In the genomic region with DNA sequence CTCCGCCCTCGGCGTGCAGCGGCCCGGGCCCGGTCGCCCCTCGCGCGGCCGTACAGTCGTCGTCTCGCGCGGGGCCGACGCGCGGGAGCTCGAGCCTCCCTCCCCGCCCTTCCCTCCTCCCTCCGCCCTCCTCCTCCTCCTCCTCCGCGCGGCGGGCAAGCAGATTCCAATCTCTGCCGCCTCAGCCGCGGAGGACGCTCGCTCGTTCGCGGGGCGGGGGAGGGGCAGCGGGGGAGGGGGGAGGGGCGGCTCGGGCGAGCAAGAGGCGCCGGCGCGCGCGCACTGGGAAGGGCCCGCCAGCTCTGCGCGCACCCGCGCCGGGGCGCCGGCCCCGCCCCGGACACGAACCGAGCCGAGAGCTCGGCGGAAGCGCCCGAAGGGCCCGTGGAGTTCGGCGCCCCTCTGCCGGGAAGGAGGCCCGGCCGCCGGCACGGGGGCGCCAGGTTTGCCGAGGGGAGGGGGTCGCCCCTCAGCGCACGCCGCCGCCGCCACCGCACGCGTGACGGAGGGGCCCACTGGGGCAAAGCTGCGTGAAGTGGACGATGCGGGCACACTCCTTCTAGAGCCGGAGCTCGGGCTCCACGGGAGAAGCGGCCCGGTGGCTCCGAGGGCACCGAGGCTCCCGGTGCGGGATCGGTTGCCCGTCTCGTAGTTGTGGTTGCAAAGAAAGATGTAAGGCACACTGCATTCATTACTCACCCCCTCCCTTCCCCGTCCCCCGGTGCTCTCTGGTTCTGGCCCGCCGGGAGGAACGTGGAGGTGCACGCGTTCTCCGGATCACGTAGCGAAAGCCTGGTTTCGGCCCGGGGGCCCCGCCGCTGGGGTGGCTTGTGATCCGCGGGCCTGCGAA, we compare ENCODE assay signal across 8 mouse cellular contexts. TPM values are rescaled to one million over a fixed set of nuclear protein-coding genes. Genes with fewer than 3 reads are reported as not detected.
DNase-seq lines count a peak whose midpoint lies in the region; ATAC-seq and TF ChIP-seq lines count a peak whose summit lies in the region.

No protein-coding gene starts in this region.

- H3K36me3 ChIP-seq in embryonic facial prominence, embryonic 15.5 days, result no peaks in the 10 kb centered on the region
- no peaks in the 10 kb centered on the region for H3K36me3 ChIP-seq in heart, embryonic 12.5 days
- no peaks in the 10 kb centered on the region for H3K36me3 ChIP-seq in kidney, embryonic 16.5 days (ENCODE audit: insufficient read depth, low read length)
- no peaks in the 10 kb centered on the region for H3K36me3 ChIP-seq in myocyte (ENCODE audit: control insufficient read depth, insufficient read depth)
- H3K36me3 ChIP-seq in splenic B cell, adult 2 months (ENCODE audit: control insufficient read depth, insufficient read depth, low read length, poor library complexity, severe bottlenecking), result no peaks in the 10 kb centered on the region

- peak overlapping the region; percentile 86 for H3K4me3 ChIP-seq in embryonic facial prominence, embryonic 15.5 days (replicated peaks)
- H3K4me3 ChIP-seq in heart, embryonic 12.5 days, result peak overlapping the region; percentile 93
- peak overlapping the region; percentile 91 for H3K4me3 ChIP-seq in kidney, embryonic 16.5 days (ENCODE audit: low read length)
- peak overlapping the region; percentile 69 for H3K4me3 ChIP-seq in myocyte

- H3K4me1 ChIP-seq in embryonic facial prominence, embryonic 15.5 days, result peaks cover 32% of the 10 kb centered on the region
- H3K4me1 ChIP-seq in heart, embryonic 12.5 days (replicated peaks), result peaks cover 45% of the 10 kb centered on the region
- H3K4me1 ChIP-seq in kidney, embryonic 16.5 days (ENCODE audit: insufficient read depth, low read length), result peaks cover 19% of the 10 kb centered on the region

- peaks cover 41% of the 10 kb centered on the region for H3K79me2 ChIP-seq in myocyte (ENCODE audit: control insufficient read depth, insufficient read depth)

- H3K9ac ChIP-seq in embryonic facial prominence, embryonic 15.5 days, result peak overlapping the region; percentile 93
- H3K9ac ChIP-seq in heart, embryonic 12.5 days, result peak overlapping the region; percentile 100
- H3K9ac ChIP-seq in kidney, embryonic 16.5 days (replicated peaks; ENCODE audit: low read length), result peak overlapping the region; percentile 99

- TF ChIP-seq POLR2A in myocyte (IDR thresholded peaks at IDR 0.05; ENCODE audit: insufficient read length, low read depth), result peak; percentile 65

- WGBS in embryonic facial prominence, embryonic 15.5 days, result under 1% methylated on average over 74 of the region's 115 CpGs
- under 1% methylated on average over 70 of the region's 115 CpGs for WGBS in heart, embryonic 12.5 days
- WGBS in kidney, embryonic 16.5 days, result under 1% methylated on average over 78 of the region's 115 CpGs

- H3K27me3 ChIP-seq in embryonic facial prominence, embryonic 15.5 days, result no peaks in the 10 kb centered on the region
- H3K27me3 ChIP-seq in heart, embryonic 12.5 days (replicated peaks), result no peaks in the 10 kb centered on the region
- no peaks in the 10 kb centered on the region; the same call in 1 of the 2 replicates for H3K27me3 ChIP-seq in kidney, embryonic 16.5 days (ENCODE audit: insufficient read depth, low read length)
- no peaks in the 10 kb centered on the region for H3K27me3 ChIP-seq in myocyte (ENCODE audit: control insufficient read depth, insufficient read depth, insufficient read length)
- H3K27me3 ChIP-seq in splenic B cell, adult 2 months (ENCODE audit: control insufficient read depth, insufficient read depth, low read length, poor library complexity, severe bottlenecking), result no peaks in the 10 kb centered on the region

- DNase-seq in 3T3-L1 (ENCODE audit: low read depth, low spot score) (peak; percentile 65), liver (peak; percentile 88)
- peak; percentile 82 to 86 for DNase-seq in adrenal gland, postnatal 4 days (ENCODE audit: low spot score in 2 of 2)
- peak; percentile 40 for DNase-seq in splenic B cell, adult 2 months (ENCODE audit: low read depth, low spot score)

- peak overlapping the region; percentile 60 for H3K4me2 ChIP-seq in embryonic facial prominence, embryonic 15.5 days (replicated peaks)
- H3K4me2 ChIP-seq in heart, embryonic 12.5 days, result peak overlapping the region; percentile 75
- peak overlapping the region; percentile 69 for H3K4me2 ChIP-seq in kidney, embryonic 16.5 days (replicated peaks; ENCODE audit: low read depth, low read length)
- H3K4me2 ChIP-seq in myocyte (ENCODE audit: low read depth), result peak overlapping the region; percentile 85

- H3ac ChIP-seq in myocyte (ENCODE audit: control insufficient read depth, insufficient read length), result peak overlapping the region; percentile 96

- ATAC-seq in embryonic facial prominence, embryonic 15.5 days (ENCODE audit: insufficient number of reproducible peaks, low FRiP score, low TSS enrichment, low read depth), result peak; percentile 90
- ATAC-seq in heart, embryonic 12.5 days (ENCODE audit: insufficient number of reproducible peaks, low FRiP score), result peak; percentile 91
- ATAC-seq in kidney, embryonic 16.5 days (ENCODE audit: low FRiP score, low TSS enrichment), result peak; percentile 93

- H3K9me3 ChIP-seq in embryonic facial prominence, embryonic 15.5 days (replicated peaks), result no peaks in the 10 kb centered on the region
- H3K9me3 ChIP-seq in heart, embryonic 12.5 days (replicated peaks), result no peaks in the 10 kb centered on the region
- no peaks in the 10 kb centered on the region for H3K9me3 ChIP-seq in kidney, embryonic 16.5 days (ENCODE audit: low read length)

- peak overlapping the region; percentile 97 for H3K27ac ChIP-seq in embryonic facial prominence, embryonic 15.5 days (replicated peaks)
- peak overlapping the region; percentile 99 for H3K27ac ChIP-seq in heart, embryonic 12.5 days (ENCODE audit: poor library complexity, severe bottlenecking)
- peak overlapping the region; percentile 98 for H3K27ac ChIP-seq in kidney, embryonic 16.5 days (ENCODE audit: low read length)

TF ChIP-seq in myocyte, 11 proteins besides CTCF, POLR2A, EP300 and RAD21:
- TF ChIP-seq POLR2AphosphoS2 (IDR thresholded peaks at IDR 0.05; ENCODE audit: insufficient read length, low read depth) (peak; percentile 54), REST (IDR thresholded peaks at IDR 0.05; ENCODE audit: insufficient read depth, insufficient read length) (no peak), MYOD1 (IDR thresholded peaks at IDR 0.05; ENCODE audit: control insufficient read depth in 1 of 3, insufficient read length in 2 of 3, low read depth in 2 of 3) (peak in 1 of 3 experiments; percentile 2)

RNA-seq across cellular contexts. Expression of gene Bmpr1a, which starts 0.4 kb away (rescaled TPM):
- 10 to 100 TPM; 79.7 to 81.9 TPM for total RNA-seq in adrenal gland, postnatal 4 days (2021)
- polyA plus RNA-seq in embryonic facial prominence, embryonic 15.5 days (2015; fragmentation: Nextera tagmentation; extraction: Ambion mirVana), result 51.0 and 54.2 TPM in 2 replicates
- 53.9 and 58.0 TPM in 2 replicates for polyA plus RNA-seq in heart, embryonic 12.5 days (2016; fragmentation: Nextera tagmentation; extraction: Ambion mirVana)
- polyA plus RNA-seq in kidney, embryonic 16.5 days (2015; fragmentation: Nextera tagmentation; extraction: Ambion mirVana), result 24.9 and 38.5 TPM in 2 replicates
- 10.5 TPM for polyA plus RNA-seq in myocyte (2012; fragmentation: generic; extraction: Trizol)

RNA-seq across cellular contexts. Expression of gene 9230112D13Rik, which starts 19.9 kb away (rescaled TPM):
- total RNA-seq in adrenal gland, postnatal 4 days (2021), result not detected
- polyA plus RNA-seq in embryonic facial prominence, embryonic 15.5 days (2015; fragmentation: Nextera tagmentation; extraction: Ambion mirVana), result not detected in 2 replicates
- not detected in 2 replicates for polyA plus RNA-seq in heart, embryonic 12.5 days (2016; fragmentation: Nextera tagmentation; extraction: Ambion mirVana)
- polyA plus RNA-seq in kidney, embryonic 16.5 days (2015; fragmentation: Nextera tagmentation; extraction: Ambion mirVana), result not detected in 2 replicates
- polyA plus RNA-seq in myocyte (2012; fragmentation: generic; extraction: Trizol), result not detected

Comparison
In these comparisons a context has a peak if more than half of its experiments do, and no peak if none do; other contexts are left out.
1. Peak in every context shown above with its lines: DNase-seq, ATAC-seq, H3K4me3 ChIP-seq and H3K27ac ChIP-seq.